Mouse (Mus musculus) liver, postnatal 0 days (tissue): ENCODE measurements around the gene Cdk7. TPM values are rescaled to one million over a fixed set of nuclear protein-coding genes. Genes with fewer than 3 reads are reported as not detected.

Experiments used
- ATAC-seq: fragments of 200-750 bp; cut with Nextera tagmentation; 2 replicates; pipeline ENCODE4 v1.8.0; 2017; ENCODE audit warnings: mild to moderate bottlenecking, moderate library complexity
- DNase-seq: peaks from one replicate; pipeline ENCODE4 v3.0.0-alpha.2; 2016
- H3K27ac ChIP-seq: fragments of 300-500 bp; sonication (generic); 2 replicates; pipeline ENCODE4 v1.5.1; 2014; ENCODE audit warnings: antibody characterized with exemption, moderate library complexity, mild to moderate bottlenecking, low read depth
- H3K27me3 ChIP-seq: fragments of 300-500 bp; sonication (generic); 2 replicates; pipeline ENCODE4 v1.6.1; 2014; ENCODE audit warnings: low read length, control low read depth, mixed read lengths; ENCODE audit not compliant: insufficient read depth
- H3K36me3 ChIP-seq: fragments of 300-500 bp; sonication (generic); replicated peaks from 2 replicates; pipeline ENCODE4 v1.6.1; 2014; ENCODE audit warnings: mild to moderate bottlenecking, control low read depth, low read length, moderate library complexity, mixed read lengths; ENCODE audit not compliant: insufficient read depth
- H3K4me1 ChIP-seq: fragments of 300-500 bp; sonication (generic); 2 replicates; pipeline ENCODE4 v1.6.1; 2014; ENCODE audit warnings: antibody characterized with exemption, mild to moderate bottlenecking, control low read depth; ENCODE audit not compliant: insufficient read depth
- H3K4me2 ChIP-seq: fragments of 300-500 bp; sonication (generic); 2 replicates; pipeline ENCODE4 v1.6.1; 2014; ENCODE audit warnings: low read depth, mild to moderate bottlenecking, low read length, moderate library complexity, mixed read lengths
- H3K4me3 ChIP-seq: fragments of 300-500 bp; sonication (generic); 2 replicates; pipeline ENCODE4 v1.5.1; 2014; ENCODE audit warnings: low read depth, low read length
- H3K9ac ChIP-seq: fragments of 300-500 bp; sonication (generic); replicated peaks from 2 replicates; pipeline ENCODE4 v1.6.1; 2014; ENCODE audit warnings: mild to moderate bottlenecking, moderate library complexity
- H3K9me3 ChIP-seq: fragments of 300-500 bp; sonication (generic); 2 replicates; pipeline ENCODE4 v1.6.1; 2016; ENCODE audit warnings: mild to moderate bottlenecking, control low read depth, low read length, mixed read lengths
- CTCF ChIP-seq: sonication (generic); IDR thresholded peaks from 2 replicates; pipeline ENCODE4 v1.5.1; 2016; ENCODE audit warnings: antibody characterized with exemption, low read depth
- EP300 ChIP-seq: IDR thresholded peaks from 2 replicates; pipeline ENCODE4 v1.6.1; 2016; ENCODE audit warnings: antibody characterized with exemption, low read depth, mild to moderate bottlenecking
- WGBS: fragments of 180-500 bp; shearing (Covaris S2); extraction: QIAGEN DNeasy Blood & Tissue Kit; methylation state at CpG from one replicate; pipeline ENCODE4 v1.1.7; 2014; ENCODE audit not compliant: insufficient replicate concordance; 5-methylcytosine and 5-hydroxymethylcytosine counted together
- polyA plus RNA-seq: library from polyadenylated mRNA; unstranded; fragments of >200 nt; fragmentation: Nextera tagmentation; extraction: Ambion mirVana; gene quantifications from 2 replicates; pipeline ENCODE4 v1.2.1, GENCODE M21; 2015

The Cdk7 gene
- polyA plus RNA-seq, 1 experiment from 2014 or later = 25.0 TPM

DNA sequence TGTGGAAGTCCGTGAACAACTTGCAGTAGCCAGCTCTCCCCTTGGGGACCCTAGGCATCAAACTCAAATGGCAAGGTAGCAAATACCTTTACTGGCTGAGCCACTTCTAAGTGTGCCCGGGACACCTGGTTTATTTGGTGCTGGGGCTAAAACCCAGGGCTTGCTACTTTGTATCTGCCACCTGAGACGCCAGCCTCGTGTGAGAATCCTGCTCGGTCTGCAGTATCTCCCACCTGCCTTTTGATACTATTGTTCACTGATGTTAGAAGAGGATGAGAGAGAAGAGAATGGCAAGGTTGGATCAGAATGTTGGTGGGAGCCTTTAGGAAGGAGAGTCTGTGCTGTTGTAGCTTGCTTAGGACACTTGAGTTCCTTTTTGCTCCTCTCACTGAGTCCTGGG lies 72.6 kb downstream of the Cdk7 start:
- H3K4me3 ChIP-seq = no peak overlapping the region
- 91% methylated on average over 5 of the region's 5 CpGs for WGBS
- TF ChIP-seq CTCF (no peak), EP300 (no peak)
- H3K4me2 ChIP-seq = no peak overlapping the region
- H3K27ac ChIP-seq = no peak overlapping the region
- ATAC-seq (no peak), DNase-seq (no peak)
- no peaks in the 10 kb centered on the region for H3K27me3 ChIP-seq
- no peaks in the 10 kb centered on the region for H3K4me1 ChIP-seq
- H3K9ac ChIP-seq = no peak overlapping the region
- no peaks in the 10 kb centered on the region for H3K9me3 ChIP-seq
- H3K36me3 ChIP-seq = peaks cover 8% of the 10 kb centered on the region; the same call in 1 of the 2 replicates

Other genes starting within 250 kb of the Cdk7 start
- gene Gtf2h2, start 238.4 kb downstream of the Cdk7 start, polyA plus RNA-seq = 13.4 and 14.7 TPM in 2 replicates
- gene Ocln, start 178.2 kb downstream of the Cdk7 start, polyA plus RNA-seq = 11.2 and 14.6 TPM in 2 replicates
- gene Marveld2, start 114.0 kb downstream of the Cdk7 start, polyA plus RNA-seq = 8.6 and 9.4 TPM in 2 replicates
- gene Ak6, start 80.0 kb downstream of the Cdk7 start, polyA plus RNA-seq = 120 and 123 TPM in 2 replicates
- 9.2 and 10.5 TPM in 2 replicates for gene Rad17, start 79.9 kb downstream of the Cdk7 start, polyA plus RNA-seq
- 17.7 and 20.1 TPM in 2 replicates for gene Taf9, start 79.4 kb downstream of the Cdk7 start, polyA plus RNA-seq
- gene Ccdc125, start 61.2 kb downstream of the Cdk7 start, polyA plus RNA-seq = 6.1 and 7.0 TPM in 2 replicates
- gene Mrps36, start 13.7 kb upstream of the Cdk7 start, polyA plus RNA-seq = 120 and 126 TPM in 2 replicates
- gene Cenph, start 45.0 kb upstream of the Cdk7 start, polyA plus RNA-seq = 19.4 and 19.6 TPM in 2 replicates
- 74.6 and 85.2 TPM in 2 replicates for gene Ccnb1, start 55.6 kb upstream of the Cdk7 start, polyA plus RNA-seq
- gene Slc30a5, start 102.5 kb upstream of the Cdk7 start, polyA plus RNA-seq = 18.8 and 18.9 TPM in 2 replicates